Mouse (Mus musculus): ENCODE measurements around the gene Adgrv1. TPM values are rescaled to one million over a fixed set of nuclear protein-coding genes. Genes with fewer than 3 reads are reported as not detected.
"Not testable (repeated sequence)": the region's sequence is repeated elsewhere in the genome, so short reads cannot be mapped to it uniquely, and the experiment has no call there.

Gene Adgrv1
- polyA plus RNA-seq, 1 experiment: 2.0 TPM

GRCm38 (mm10) chr13:81627861-81628260 is 5.1 kb downstream of the Adgrv1 start:
- DNase-seq (ENCODE audit: extremely low spot score in 1 of 2, low spot score in 1 of 2): not testable (repeated sequence)

- peak in 1 of 2 experiments; percentile 5 for DNase-seq (ENCODE audit: extremely low spot score in 1 of 2, low spot score in 1 of 2)
Observed at GRCm38 (mm10) chr13:81610349-81610748, 22.6 kb downstream of the Adgrv1 start.

GRCm38 (mm10) chr13:81606991-81607390 is 26.0 kb downstream of the Adgrv1 start:
- DNase-seq (ENCODE audit: extremely low spot score in 1 of 2, low spot score in 1 of 2): no peak

- no peak for DNase-seq (ENCODE audit: extremely low spot score in 1 of 2, low spot score in 1 of 2)
Observed at GRCm38 (mm10) chr13:81596910-81597607, 35.9 kb downstream of the Adgrv1 start.

- DNase-seq (ENCODE audit: extremely low spot score in 1 of 2, low spot score in 1 of 2): no peak
Observed at GRCm38 (mm10) chr13:81578692-81579091, 54.3 kb downstream of the Adgrv1 start.

GRCm38 (mm10) chr13:81570241-81570821 is 62.6 kb downstream of the Adgrv1 start:
- no peak for DNase-seq (ENCODE audit: extremely low spot score in 1 of 2, low spot score in 1 of 2)

GRCm38 (mm10) chr13:81550024-81550423 is 82.9 kb downstream of the Adgrv1 start:
- DNase-seq (ENCODE audit: extremely low spot score in 1 of 2, low spot score in 1 of 2): no peak

- DNase-seq (ENCODE audit: extremely low spot score in 1 of 2, low spot score in 1 of 2): no peak
Observed at GRCm38 (mm10) chr13:81534916-81535315, 98.0 kb downstream of the Adgrv1 start.

GRCm38 (mm10) chr13:81526687-81527086 is 106.3 kb downstream of the Adgrv1 start:
- no peak for DNase-seq (ENCODE audit: extremely low spot score in 1 of 2, low spot score in 1 of 2)

GRCm38 (mm10) chr13:81510142-81510541 is 122.8 kb downstream of the Adgrv1 start:
- peak; percentile 16 to 47 for DNase-seq (ENCODE audit: extremely low spot score in 1 of 2, low spot score in 1 of 2)

GRCm38 (mm10) chr13:81497035-81497434 is 135.9 kb downstream of the Adgrv1 start:
- no peak for DNase-seq (ENCODE audit: extremely low spot score in 1 of 2, low spot score in 1 of 2)

- DNase-seq (ENCODE audit: extremely low spot score in 1 of 2, low spot score in 1 of 2): peak; percentile 4 to 43
Observed at GRCm38 (mm10) chr13:81491971-81492370, 141.0 kb downstream of the Adgrv1 start.

- no peak for DNase-seq (ENCODE audit: extremely low spot score in 1 of 2, low spot score in 1 of 2)
Observed at GRCm38 (mm10) chr13:81486980-81487379, 146.0 kb downstream of the Adgrv1 start.

- DNase-seq (ENCODE audit: extremely low spot score in 1 of 2, low spot score in 1 of 2): no peak
Observed at GRCm38 (mm10) chr13:81473750-81474149, 159.2 kb downstream of the Adgrv1 start.

- DNase-seq (ENCODE audit: extremely low spot score in 1 of 2, low spot score in 1 of 2): peak; percentile 23 to 41
Observed at GRCm38 (mm10) chr13:81466661-81467060, 166.3 kb downstream of the Adgrv1 start.

GRCm38 (mm10) chr13:81465794-81466193 is 167.2 kb downstream of the Adgrv1 start:
- no peak for DNase-seq (ENCODE audit: extremely low spot score in 1 of 2, low spot score in 1 of 2)

GRCm38 (mm10) chr13:81449630-81450029 is 183.3 kb downstream of the Adgrv1 start:
- no peak for DNase-seq (ENCODE audit: extremely low spot score in 1 of 2, low spot score in 1 of 2)

GRCm38 (mm10) chr13:81449198-81449597 is 183.8 kb downstream of the Adgrv1 start:
- no peak for DNase-seq (ENCODE audit: extremely low spot score in 1 of 2, low spot score in 1 of 2)

- no peak for DNase-seq (ENCODE audit: extremely low spot score in 1 of 2, low spot score in 1 of 2)
Observed at GRCm38 (mm10) chr13:81441412-81441811, 191.5 kb downstream of the Adgrv1 start.

GRCm38 (mm10) chr13:81439390-81440025 is 193.4 kb downstream of the Adgrv1 start:
- DNase-seq (ENCODE audit: extremely low spot score in 1 of 2, low spot score in 1 of 2): peak; percentile 50 to 96

GRCm38 (mm10) chr13:81437088-81437487 is 195.9 kb downstream of the Adgrv1 start:
- no peak for DNase-seq (ENCODE audit: extremely low spot score in 1 of 2, low spot score in 1 of 2)
